Mouse (Mus musculus): ENCODE measurements around the gene Eomes. TPM values are rescaled to one million over a fixed set of nuclear protein-coding genes. Genes with fewer than 3 reads are reported as not detected.

Eomes gene
- polyA plus RNA-seq, 1 experiment from 2014 or later, result 0.59 TPM

- in situ Hi-C loops (cut with MboI; ENCODE audit: low pct_unique_long_range_greater_than_20kb), result no loop called here
- no peak for DNase-seq (ENCODE audit: low read depth, low spot score)
- ATAC-seq, result no peak
- ChIA-PET POLR2A (no interaction called here), CTCF (no interaction called here)
- peaks cover 18% of the 10 kb centered on the region for H3K27me3 ChIP-seq
- TF ChIP-seq CTCF (IDR thresholded peaks at IDR 0.05), result no peak
These were observed 1.7 kb upstream of the Eomes start for GRCm38 (mm10) chr9:118476211-118476765.

GRCm38 (mm10) chr9:118476766-118477271 lies 1.2 kb upstream of the Eomes start:
- POLR2A ChIA-PET, result interaction anchor here (0.6 kb wide), 1 partner anchor 37 kb away, joined by 3 read pairs; no protein-coding TSS in a partner anchor
- TF ChIP-seq CTCF (IDR thresholded peaks at IDR 0.05), result no peak
- no peak for DNase-seq (ENCODE audit: low read depth, low spot score)
- ATAC-seq, result no peak
- peaks cover 18% of the 10 kb centered on the region for H3K27me3 ChIP-seq
- CTCF ChIA-PET, result no interaction called here
- in situ Hi-C loops (cut with MboI; ENCODE audit: low pct_unique_long_range_greater_than_20kb), result no loop called here

DNA sequence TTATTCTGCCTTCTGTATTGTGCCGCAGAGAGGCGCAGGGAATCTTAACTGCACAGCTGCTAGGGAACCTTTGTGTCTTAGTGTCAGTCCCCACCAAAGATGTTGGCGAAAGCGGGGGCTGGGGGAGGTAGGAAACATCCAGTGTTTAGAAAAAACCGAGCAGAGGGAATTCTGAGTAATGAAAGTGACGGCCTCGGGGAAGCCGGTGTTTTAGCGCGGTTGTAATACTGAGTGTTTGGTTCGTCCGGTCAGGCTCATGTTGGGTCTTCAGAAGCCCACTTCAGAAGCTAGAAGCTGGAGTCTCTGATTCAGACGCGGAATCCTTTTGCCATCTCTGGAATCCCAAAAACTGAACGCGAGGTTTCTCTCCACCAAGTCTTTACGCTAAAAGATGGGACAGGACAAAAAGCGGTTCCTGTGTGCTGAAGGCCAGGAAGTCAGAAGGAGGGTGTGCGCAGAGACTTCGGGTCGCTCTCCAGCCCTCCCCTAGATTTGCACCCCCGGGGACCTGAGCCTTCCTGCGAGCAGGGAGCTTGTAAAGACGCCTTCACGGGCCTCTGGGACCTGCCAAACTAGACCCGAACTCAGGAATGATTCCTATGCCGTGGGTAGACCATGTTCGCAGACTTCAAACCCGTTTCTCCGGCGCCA lies 606 bp upstream of the Eomes start:
- H3K27me3 ChIP-seq, result peaks cover 18% of the 10 kb centered on the region
- TF ChIP-seq CTCF (IDR thresholded peaks at IDR 0.05), result no peak
- in situ Hi-C loops (cut with MboI; ENCODE audit: low pct_unique_long_range_greater_than_20kb), result no loop called here
- no peak for DNase-seq (ENCODE audit: low read depth, low spot score)
- POLR2A ChIA-PET, result interaction anchor here (0.6 kb wide), 2 partner anchors 38 to 217 kb away, joined by 3 read pairs; no protein-coding TSS in a partner anchor
- CTCF ChIA-PET, result interaction anchor here (0.8 to 0.9 kb wide), 2 partner anchors 9 to 12 kb away, joined by 3 to 4 read pairs; no protein-coding TSS in a partner anchor
- ATAC-seq, result no peak

- H3K27me3 ChIP-seq, result peaks cover 18% of the 10 kb centered on the region
- TF ChIP-seq CTCF (IDR thresholded peaks at IDR 0.05), result peak; percentile 53
- ATAC-seq (peak; percentile 41), DNase-seq (ENCODE audit: low read depth, low spot score) (no peak)
- POLR2A ChIA-PET, result interaction anchor here (0.6 kb wide), 1 partner anchor 1449 kb away, joined by 4 read pairs; no protein-coding TSS in a partner anchor
- CTCF ChIA-PET, result interaction anchor here (0.8 to 1.5 kb wide), 2 partner anchors 11 to 90 kb away, joined by 3 to 5 read pairs; no protein-coding TSS in a partner anchor
- in situ Hi-C loops (cut with MboI; ENCODE audit: low pct_unique_long_range_greater_than_20kb), result no loop called here
These were observed 436 bp downstream of the Eomes start for GRCm38 (mm10) chr9:118478458-118478838.

- ChIA-PET CTCF (interaction anchor here (1.5 kb wide), 1 partner anchor 91 kb away, joined by 5 read pairs; no protein-coding TSS in a partner anchor), POLR2A (no interaction called here)
- ATAC-seq (peak; percentile 73), DNase-seq (ENCODE audit: low read depth, low spot score) (no peak)
- TF ChIP-seq CTCF (IDR thresholded peaks at IDR 0.05), result peak; percentile 96
- in situ Hi-C loops (cut with MboI; ENCODE audit: low pct_unique_long_range_greater_than_20kb), result no loop called here
- peaks cover 18% of the 10 kb centered on the region for H3K27me3 ChIP-seq
These were observed 961 bp downstream of the Eomes start for GRCm38 (mm10) chr9:118478839-118479507.

- ChIA-PET CTCF (interaction anchor here (1.5 kb wide), 1 partner anchor 91 kb away, joined by 5 read pairs; no protein-coding TSS in a partner anchor), POLR2A (no interaction called here)
- DNase-seq (ENCODE audit: low read depth, low spot score), result no peak
- in situ Hi-C loops (cut with MboI; ENCODE audit: low pct_unique_long_range_greater_than_20kb), result loop anchor here (5.0 kb wide), 1 partner anchor 372 kb away; no protein-coding TSS in a partner anchor
- no peak for ATAC-seq
- peaks cover 18% of the 10 kb centered on the region for H3K27me3 ChIP-seq
- TF ChIP-seq CTCF (IDR thresholded peaks at IDR 0.05), result no peak
These were observed 1.7 kb downstream of the Eomes start for GRCm38 (mm10) chr9:118479508-118480291.

DNA sequence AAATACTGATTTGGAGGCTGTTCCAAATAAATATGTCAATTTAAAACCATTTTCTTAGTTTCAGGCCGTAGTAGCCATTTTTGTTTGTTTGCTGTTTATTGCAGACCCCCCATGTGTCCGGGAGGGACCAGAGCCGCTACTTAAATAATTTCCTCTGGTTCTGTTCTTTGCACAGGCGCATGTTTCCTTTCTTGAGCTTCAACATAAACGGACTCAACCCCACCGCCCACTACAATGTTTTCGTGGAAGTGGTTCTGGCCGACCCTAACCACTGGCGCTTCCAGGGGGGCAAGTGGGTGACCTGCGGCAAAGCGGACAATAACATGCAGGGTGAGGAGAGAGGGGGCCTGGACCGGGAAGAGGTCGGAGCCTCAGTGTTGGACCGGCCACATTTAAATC lies 2.3 kb downstream of the Eomes start:
- ChIA-PET CTCF (no interaction called here), POLR2A (no interaction called here)
- TF ChIP-seq CTCF (IDR thresholded peaks at IDR 0.05), result no peak
- ATAC-seq (no peak), DNase-seq (ENCODE audit: low read depth, low spot score) (no peak)
- in situ Hi-C loops (cut with MboI; ENCODE audit: low pct_unique_long_range_greater_than_20kb), result loop anchor here (5.0 kb wide), 1 partner anchor 373 kb away; no protein-coding TSS in a partner anchor
- H3K27me3 ChIP-seq, result peaks cover 18% of the 10 kb centered on the region

- H3K27me3 ChIP-seq, result peaks cover 9% of the 10 kb centered on the region
- ChIA-PET POLR2A (interaction anchor here (0.7 kb wide), 1 partner anchor 1431 kb away, joined by 3 read pairs; no protein-coding TSS in a partner anchor), CTCF (no interaction called here)
- in situ Hi-C loops (cut with MboI; ENCODE audit: low pct_unique_long_range_greater_than_20kb), result loop anchor here (5.0 kb wide), 1 partner anchor 375 kb away; no protein-coding TSS in a partner anchor
- no peak for DNase-seq (ENCODE audit: low read depth, low spot score)
- TF ChIP-seq CTCF (IDR thresholded peaks at IDR 0.05), result no peak
- ATAC-seq, result no peak
These were observed 4.2 kb downstream of the Eomes start for GRCm38 (mm10) chr9:118482210-118482609.

- H3K27me3 ChIP-seq, result peaks cover 4% of the 10 kb centered on the region
- ChIA-PET CTCF (interaction anchor here (1.4 kb wide), 3 partner anchors 9 to 434 kb away, joined by 3 to 4 read pairs (median 4); partner anchors contain the start of gene Eomes), POLR2A (no interaction called here)
- ATAC-seq (no peak), DNase-seq (ENCODE audit: low read depth, low spot score) (no peak)
- no peak for TF ChIP-seq CTCF (IDR thresholded peaks at IDR 0.05)
- in situ Hi-C loops (cut with MboI; ENCODE audit: low pct_unique_long_range_greater_than_20kb), result no loop called here
These were observed 8.5 kb downstream of the Eomes start for GRCm38 (mm10) chr9:118486361-118487095.
